Mouse (Mus musculus): ENCODE measurements around the gene Tbc1d30.
A peak's percentile ranks its signal among the peaks of the same experiment; 100 is the strongest.
"Not testable (repeated sequence)": the region's sequence is repeated elsewhere in the genome, so short reads cannot be mapped to it uniquely, and the experiment has no call there.

Gene Tbc1d30

DNA sequence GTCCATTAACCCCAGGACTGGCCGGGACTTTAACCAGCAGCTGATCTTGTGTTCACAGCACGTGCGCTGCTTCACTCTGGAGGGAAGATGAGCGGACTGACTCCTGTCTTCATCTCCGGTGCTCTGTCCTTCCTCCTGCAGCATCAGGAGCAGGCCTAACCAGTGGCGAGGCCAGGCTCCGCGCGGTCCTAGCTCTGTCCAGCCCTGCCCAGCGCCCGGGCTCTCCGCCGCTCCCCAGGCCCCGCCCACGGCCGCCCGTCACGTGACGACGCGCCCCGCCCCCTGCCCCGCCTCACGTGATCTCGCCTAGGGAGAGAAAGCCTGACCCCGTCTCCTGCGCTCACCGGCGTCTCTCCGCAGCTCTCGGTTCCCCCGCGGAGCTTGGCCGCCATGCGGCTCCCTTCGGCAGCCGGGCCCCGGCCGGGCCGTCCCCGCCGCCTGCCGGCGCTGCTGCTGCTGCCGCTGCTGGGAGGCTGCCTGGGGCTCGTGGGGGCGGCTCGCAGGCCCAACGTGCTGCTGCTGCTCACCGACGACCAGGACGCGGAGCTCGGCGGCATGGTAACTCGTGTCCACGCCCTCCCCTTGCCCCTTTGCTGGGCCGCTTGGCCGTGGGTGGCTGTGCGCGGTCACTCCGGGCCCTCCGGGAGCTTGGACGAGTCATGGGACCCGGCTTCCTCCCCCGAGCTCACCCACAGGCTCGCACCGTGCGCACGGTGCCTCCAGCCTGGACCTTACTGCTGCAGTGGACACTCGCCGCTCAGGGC, 13.9 kb upstream of the Tbc1d30 start, which contains the start of gene Gns:
Gns (plus strand) TSS at position 290 of the 764 bp plus-strand sequence.
- DNase-seq (ENCODE audit: low spot score), result peak; percentile 97

DNA sequence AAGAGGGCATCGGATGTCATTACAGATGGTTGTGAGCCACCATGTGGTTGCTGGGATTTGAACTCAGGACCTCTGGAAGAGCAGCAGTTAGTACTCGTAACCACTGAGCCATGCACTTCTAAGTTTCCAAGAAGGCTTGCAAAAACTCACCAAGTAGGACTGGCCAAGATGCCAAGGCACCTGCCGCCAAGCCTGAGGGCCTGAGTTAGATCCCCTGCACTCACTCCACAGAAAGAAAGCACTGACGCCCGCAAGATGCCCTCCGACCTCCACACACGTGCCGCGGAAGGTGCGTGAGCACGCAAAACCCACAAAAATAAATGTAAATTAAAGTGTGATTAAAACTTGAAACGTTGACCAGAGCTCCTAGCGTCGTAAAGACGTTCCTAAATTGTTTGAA, 13.2 kb upstream of the Tbc1d30 start:
- no peak for DNase-seq (ENCODE audit: low spot score)

DNA sequence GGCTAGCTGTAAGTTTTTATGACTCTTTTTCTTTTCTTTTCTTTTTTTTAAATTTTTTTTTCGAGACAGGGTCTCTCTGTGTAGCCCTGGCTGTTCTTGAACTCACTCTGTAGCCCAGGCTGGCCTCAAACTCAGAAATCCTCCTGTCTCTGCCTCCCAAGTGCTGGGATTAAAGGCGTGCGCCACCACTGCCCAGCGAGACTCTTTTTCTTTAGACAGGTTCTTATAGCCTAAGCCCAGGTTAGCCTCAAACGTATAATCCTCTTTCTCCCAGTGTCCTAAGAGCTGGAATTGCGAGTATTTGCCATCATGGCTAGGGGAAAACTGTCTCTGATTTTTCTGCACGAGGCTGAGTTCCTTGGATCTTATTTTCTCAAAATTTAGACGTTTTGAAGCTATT, 12.1 kb upstream of the Tbc1d30 start:
- no peak for DNase-seq (ENCODE audit: low spot score)

DNA sequence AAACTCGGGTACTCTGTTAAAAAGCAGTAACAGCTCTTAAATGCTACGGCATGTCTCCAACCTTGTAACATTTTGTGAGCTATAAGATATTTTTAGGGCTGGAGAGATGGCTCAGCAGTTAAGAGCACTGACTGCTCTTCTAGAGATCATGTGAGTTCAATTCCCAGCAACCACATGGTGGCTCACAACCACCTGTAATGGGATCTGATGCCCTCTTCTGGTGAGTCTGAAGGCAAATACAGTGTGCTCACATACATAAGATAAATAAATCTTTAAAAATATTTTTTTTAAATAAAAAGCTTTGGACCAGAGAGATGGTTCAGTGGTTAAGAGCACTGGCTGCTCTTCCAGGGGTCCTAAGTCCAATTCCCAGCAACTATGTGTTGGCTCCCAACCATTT, 9.3 kb upstream of the Tbc1d30 start:
- DNase-seq (ENCODE audit: low spot score), result no peak

DNA sequence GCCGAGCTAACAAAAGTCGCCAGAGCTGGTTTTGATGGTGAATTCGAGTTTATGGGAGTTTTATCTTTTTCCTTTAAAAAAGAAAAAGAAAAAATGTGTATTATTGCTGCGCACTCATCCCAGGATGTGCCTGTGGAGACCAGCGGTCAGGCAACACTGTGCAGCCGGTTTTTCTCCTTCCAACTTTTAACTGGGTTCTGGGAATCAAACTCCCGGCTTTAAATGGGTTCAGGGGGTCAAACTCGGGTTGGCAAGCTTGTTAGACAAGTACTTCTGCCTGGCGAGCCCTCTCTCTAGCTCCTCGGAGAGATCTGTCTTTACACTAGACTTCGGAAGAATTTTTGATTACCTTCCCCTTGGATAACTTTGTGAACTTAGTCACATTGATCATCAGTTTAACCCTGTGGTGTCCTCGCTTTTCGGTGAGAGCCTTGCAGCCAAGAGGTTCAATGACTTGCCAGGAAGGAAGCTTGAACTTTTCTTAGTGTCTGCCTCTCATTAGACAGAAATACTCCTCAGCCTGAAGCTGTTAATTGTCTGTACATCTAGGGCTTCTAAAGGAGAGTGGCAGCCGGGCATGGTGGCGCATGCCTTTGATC, 713 bp upstream of the Tbc1d30 start:
- DNase-seq (ENCODE audit: low spot score), result no peak

DNA sequence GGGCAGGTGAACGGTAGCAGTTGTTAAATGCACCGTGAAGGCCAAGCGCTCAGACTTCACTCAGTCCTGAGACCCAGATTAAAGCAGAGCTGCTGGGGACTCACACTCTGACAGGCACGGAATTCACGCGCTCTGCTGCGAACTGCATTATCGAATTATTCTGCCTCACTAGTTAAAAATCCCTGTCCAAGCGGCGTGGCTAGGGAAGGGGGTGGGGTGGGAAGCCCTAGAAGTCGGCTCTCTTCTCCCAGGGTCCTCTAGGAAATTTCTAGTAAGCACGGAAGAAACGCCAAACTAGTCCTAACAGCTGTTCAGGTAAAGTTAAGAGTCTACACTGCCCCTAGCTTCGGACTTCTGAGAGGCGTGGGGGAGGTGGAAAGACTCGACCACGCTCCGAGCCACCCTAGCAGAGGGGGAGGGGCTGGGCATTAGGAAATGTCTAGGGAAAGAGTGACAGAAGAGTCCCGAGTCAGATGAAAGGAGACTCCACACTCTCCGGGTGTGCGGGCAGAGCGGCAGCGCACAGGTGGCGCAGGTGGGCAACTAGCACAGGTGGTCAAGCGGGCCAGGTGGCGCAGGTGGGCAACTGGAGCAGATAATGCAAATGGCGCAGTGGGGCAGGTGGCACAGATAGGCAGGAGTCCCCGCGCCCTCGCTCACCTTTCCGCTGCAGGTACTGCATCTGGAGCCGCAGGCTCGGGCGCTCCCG, 567 bp downstream of the Tbc1d30 start:
- peak; percentile 46 for DNase-seq (ENCODE audit: low spot score)

DNA sequence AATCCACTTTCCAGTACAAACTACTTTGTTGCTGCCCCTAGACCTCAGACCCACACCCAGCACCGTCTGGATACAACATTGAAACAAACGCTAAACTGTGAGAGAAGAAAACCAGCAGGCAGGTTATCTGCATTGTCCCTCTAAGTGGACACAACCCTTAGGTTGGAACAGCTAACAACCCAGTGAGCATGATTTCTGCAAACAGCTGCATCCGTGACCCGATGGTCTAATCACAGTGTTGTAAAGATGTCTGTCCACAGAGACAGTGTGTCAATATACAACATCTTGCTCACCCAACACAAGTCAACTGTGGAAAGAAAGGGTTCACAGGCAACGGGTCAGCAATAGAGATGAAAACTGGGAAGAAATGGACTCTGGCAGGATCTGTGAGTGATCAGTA, 1.8 kb downstream of the Tbc1d30 start:
- no peak for DNase-seq (ENCODE audit: low spot score)

DNA sequence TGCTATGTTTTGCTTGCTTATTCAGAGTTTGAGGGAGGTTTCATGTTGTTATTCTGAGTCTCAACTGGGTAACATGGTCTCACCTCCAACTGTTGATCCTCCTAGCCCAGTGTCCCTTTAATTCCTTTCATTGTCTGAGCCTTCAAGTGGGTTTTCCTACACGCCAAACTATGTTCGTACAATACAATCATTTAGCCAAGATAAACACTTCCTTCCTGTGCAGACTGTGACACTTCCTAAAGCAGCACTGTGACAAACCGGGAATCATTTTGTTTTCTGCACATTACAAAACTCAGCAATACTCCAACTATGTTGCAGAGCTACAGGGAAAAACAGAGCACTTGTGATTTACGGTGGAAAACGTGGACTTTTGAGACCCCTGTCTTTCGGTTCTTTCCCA, 7.2 kb downstream of the Tbc1d30 start:
- no peak for DNase-seq (ENCODE audit: low spot score)

DNA sequence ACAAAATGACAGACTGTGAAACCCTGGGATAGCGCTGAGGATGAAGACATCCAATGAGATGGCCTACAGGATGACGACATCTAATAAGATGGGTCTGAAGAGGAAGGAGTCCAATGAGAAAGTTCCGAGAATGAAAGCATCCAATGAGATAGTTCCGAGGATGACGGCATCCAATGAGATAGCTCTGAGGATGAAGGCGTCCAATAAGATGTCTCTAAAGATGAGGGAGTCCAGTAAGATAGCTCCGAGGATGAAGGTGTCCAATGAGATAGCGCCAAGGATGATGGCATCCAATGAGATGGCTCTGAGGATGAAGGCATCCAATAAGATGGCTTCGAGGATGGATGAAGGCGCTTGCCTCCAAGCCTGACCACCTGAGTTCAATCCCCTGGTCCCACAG, 8.8 kb downstream of the Tbc1d30 start:
- no peak for DNase-seq (ENCODE audit: low spot score)

DNA sequence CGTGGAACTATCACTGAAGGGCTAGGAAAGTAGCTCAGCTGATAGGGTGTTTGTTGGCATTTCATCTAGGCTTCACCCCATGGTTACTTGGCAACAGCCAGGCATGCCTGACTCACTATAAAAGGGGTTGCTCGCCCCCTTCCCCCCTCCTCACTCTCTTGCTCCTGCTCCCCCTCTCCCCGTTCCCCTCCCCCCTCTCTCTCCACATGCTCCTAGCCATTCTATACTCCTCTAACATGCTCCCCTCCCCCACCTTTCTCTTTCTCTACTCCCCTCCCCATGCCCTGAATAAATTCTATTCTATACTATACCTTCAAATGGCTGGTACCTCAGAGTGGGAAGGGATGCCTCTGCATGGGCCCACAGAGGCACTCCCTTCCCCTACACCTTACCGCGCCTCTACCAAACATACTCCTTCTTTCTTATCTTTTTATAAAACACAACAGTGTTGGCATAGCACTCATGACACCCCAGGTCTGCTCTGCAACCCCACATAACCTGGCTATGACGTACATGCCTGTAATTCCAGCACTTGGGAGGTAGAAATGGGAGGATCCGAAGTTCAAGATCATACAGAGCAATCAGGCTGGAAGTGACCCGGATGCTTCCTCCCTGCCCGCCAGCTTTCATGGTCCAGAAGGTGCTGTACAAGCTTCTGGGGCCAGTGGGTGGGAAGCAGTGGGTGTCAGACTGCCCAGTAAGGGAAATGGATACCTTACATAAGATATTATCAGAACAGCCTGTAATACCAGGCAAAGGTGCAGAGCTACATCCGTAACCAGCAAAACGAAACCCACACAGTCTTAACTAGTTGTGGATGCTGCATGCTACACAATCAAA, 10.1 kb downstream of the Tbc1d30 start:
- DNase-seq (ENCODE audit: low spot score), result no peak

DNA sequence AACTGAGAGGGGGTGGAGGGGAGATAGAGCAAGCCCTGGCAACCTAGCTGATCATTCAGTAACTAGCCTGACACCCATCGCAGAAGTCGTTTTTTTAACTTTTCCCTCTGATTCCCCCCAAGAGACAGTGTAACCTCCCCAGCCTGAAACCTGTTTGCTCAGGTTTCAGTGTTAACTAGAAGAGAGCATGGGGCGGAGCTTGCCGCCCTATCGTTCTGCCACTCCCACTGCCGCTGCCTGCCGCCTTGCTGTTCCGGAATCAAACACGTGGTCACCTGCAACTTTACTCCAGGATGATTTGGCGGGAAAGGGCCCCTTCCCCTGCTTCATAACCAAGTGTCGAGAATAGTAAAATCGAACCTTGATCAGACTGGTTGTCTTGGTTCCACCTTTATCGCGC, 14.5 kb downstream of the Tbc1d30 start:
- not testable (repeated sequence) for DNase-seq (ENCODE audit: low spot score)

DNA sequence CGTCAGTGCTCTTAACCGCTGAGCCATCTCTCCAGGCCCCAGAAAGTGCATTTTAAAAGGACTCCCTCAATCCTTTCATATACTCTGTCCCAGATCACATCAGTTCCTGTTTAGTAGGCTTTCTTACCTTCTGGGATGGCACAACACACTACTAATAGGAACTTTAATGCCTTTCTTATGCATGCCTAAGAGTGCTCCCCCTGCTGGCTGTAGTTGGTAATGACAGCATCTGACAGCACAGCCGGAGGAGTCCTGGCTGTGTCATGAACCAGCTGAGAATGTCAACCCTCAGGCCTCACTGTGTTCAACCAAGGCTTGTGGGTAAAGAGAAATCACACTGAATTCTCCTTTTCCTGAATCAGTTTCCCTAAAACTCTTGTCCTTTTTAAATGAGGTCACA, 16.5 kb downstream of the Tbc1d30 start:
- DNase-seq (ENCODE audit: low spot score), result peak; percentile 78

DNA sequence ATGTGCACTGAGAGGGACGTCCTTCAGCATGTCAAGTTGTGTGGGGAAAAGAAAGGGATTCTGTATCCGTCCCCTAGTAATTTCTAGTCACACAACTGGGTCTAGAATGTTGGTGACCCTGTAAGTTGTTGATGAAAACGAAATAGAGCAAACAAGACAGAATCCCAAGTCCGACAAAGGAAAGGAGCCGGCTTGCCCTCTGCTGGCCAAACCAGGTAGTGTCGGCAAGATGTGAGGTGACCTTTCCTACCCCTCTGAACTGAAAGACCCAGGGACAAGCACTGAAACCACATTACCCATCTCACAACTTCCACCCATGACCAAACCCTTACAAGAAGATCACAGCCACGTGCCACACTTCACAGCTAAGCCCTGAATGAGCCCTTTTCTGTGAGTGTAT, 20.1 kb downstream of the Tbc1d30 start:
- peak; percentile 88 for DNase-seq (ENCODE audit: low spot score)

DNA sequence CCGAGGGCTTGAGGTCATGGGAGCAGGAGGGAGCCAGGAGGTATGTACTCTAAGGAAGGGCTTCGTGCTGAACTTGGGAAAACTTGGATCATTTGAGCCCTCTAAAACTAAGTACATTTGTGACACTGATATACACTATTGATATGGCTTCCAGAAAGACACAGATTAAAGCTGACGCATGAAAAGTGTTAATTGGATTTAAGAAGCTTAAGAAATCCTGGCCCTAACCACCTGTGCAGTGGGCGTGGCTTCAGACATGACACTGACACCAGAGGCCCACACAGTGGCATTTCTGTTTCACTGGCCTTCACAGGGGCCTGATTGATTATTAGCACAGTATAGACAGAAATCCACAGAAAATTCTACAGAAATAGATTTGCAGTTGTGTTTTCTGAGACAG, 21.5 kb downstream of the Tbc1d30 start:
- DNase-seq (ENCODE audit: low spot score), result no peak

DNA sequence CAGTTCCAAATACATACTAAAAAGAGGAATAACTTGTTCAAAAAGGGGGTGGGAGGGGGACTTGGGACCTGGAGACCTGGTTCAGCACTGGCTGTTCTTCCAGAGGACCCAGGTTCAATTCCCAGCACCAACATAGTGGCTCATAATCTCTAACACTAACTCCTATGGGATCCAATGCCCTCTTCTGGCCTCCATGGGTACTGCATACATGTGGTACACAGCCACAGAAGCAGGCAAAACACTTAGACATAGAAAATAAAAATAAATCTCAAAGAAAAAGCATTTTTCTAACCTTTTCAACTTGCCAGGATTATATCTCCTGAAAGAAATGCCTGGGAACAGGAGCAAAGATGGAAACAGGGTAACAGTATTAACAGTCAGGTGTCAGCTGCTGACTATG, 24.9 kb downstream of the Tbc1d30 start:
- no peak for DNase-seq (ENCODE audit: low spot score)

DNA sequence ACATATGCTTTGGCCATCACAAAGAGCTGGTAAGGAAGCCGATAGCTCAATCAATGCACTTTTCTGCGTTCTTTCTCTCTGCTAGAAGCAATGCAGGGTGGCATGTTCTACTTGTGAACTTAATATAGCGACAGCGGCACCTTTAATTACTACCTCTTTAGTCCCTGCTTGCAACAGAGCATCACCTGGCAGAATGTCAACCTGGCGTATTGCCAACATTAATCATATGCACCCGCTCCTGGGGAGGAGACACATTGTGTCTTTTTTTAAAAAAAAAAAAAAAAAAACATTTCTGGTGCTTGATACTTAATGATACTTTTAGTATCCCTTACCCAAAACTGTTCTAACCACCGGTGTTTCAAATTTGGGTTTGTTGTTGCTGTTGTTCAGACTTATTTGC, 27.6 kb downstream of the Tbc1d30 start:
- DNase-seq (ENCODE audit: low spot score), result peak; percentile 83

DNA sequence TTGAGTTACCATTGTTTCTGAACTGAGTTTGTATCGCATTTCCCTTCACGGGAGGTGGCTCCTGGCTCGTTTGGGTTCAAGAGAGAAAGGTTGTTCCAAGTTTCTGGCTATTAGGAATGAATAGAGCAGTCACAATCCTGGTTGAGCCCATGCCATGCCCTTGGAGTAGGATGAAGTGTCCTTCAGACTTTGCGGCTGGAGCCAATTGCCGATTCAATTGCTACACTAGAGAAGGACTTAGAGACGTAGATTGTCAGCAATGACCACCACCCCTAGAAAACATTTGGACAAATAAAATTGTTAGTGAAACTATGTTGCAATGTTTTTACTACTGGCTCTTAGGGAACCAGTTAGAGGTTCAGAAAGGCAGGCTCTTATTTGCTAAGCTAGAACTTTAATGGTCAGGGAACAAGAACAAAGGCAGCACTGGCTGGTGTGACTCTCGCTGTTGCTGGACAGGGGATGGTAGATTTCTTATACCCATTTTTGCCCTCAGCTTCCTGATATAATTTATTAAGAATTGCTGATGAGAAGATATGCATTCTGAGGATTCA, 32.6 kb downstream of the Tbc1d30 start:
- no peak for DNase-seq (ENCODE audit: low spot score)

DNA sequence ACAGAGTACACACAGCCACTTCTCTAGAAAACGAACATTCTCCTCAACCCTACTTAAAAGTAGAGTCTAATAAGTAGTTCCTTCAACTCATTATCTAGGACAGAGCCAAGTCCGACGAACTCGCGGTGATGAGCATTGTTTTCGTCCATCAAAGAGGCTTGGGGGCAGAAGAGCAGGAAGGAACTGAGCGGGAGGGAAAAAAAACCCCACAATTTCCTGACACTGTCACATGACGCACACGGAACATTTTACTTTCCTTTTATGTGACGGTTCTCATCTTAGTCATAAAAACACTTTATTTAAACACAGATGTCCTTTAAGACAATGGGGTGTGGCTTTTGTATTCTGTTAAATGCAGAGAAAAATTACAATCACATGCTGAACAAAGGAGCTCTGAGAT, 34.7 kb downstream of the Tbc1d30 start:
- no peak for DNase-seq (ENCODE audit: low spot score)

DNA sequence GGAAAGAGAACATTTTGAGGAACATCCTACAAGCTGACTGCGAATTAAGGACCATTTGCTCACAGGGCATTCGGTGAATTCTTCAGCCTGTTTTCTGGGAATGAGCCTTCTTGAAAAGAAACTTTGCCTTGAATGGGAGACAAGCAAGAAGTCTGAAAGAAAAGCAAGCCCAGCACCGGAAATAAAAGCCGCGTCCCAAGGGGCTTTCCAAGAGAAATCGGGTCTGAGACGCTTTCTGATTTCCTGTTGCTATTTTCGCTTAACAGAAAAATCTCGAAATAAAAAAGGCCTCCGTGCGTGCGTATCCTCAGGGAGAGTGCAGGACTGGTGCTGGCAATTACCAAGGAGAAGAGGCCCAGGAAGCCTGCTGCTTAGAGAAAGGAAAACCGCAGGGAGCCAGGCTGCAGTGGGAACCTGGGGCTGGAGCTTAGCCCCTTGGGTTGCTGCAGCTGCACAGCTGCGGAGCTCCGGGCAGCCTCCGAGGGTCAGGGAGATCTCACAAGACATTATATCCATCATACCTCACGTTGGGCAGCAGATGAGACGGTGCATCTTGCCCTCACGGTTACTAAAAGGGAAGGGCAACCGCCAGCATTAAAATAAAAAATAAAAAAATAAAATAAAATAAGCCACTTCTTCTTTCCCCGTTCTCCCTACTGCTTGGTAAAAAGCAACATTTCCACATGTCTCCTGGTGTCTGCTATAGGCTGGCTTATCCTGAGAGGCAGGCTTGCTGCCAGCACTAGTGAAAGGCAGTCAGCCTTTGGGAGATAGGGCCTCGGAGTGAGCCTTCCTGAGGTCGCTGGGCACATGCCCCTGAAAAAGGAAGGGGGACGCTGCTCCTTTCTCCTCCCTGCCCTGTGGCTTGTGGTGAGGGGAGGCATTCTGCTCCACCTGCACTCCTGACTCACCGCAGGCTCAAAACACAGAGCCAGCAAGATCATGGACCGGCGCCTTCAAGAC, 35.5 kb downstream of the Tbc1d30 start:
- DNase-seq (ENCODE audit: low spot score), result no peak

DNA sequence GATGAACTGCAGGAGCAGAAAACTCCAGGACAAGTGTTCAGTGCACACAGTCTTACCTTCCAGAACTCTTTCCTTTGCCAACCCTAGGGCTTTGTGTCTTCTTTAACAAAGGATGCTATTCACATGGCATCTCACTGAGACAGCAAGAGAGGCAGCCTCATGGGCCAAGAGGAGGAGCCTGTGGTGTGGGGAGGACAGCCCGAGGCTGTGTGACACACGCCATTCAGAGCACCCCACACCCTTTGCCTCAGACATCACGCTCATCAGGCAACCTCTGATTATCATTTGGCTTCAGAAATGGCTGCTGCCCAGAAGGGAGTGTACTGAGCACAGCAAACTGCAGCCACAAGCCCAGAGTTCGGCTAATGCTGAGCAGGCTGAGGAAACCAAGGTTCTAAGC, 36.9 kb downstream of the Tbc1d30 start:
- DNase-seq (ENCODE audit: low spot score), result no peak

DNA sequence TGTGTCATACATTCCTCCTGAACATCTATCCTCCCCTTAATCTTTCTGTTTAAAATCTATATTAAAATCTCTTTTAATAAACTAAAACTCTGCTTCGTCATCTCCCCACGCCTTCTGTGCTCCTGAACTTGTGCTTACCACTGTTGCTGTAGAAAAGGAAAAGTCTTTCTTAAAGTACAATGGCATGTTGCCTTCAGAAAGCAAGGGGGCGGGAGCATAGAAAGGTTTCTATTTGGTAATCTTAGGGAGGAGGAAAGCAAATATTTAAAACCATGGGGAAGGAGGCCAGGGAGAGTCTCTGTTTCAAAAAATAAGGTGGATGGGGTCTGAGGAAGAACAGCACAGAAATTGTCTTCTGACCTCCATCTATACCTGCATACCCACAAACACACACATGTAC, 38.0 kb downstream of the Tbc1d30 start:
- DNase-seq (ENCODE audit: low spot score), result no peak
